Mouse (Mus musculus) forebrain, embryonic 15.5 days (tissue): ENCODE results near the gene Nfx1. TPM values are rescaled to one million over a fixed set of nuclear protein-coding genes. Genes with fewer than 3 reads are reported as not detected.

Experiments
- ATAC-seq: fragments of 200-750 bp; cut with Nextera tagmentation; replicated peaks from 2 replicates; pipeline ENCODE4 v1.8.0; 2017; ENCODE audit warnings: mild to moderate bottlenecking, moderate TSS enrichment, moderate library complexity
- H3K27ac ChIP-seq: fragments of 300-500 bp; sonication (generic); replicated peaks from 2 replicates; pipeline ENCODE4 v1.5.1; 2015; ENCODE audit warnings: mild to moderate bottlenecking, inconsistent platforms
- H3K27me3 ChIP-seq: fragments of 300-500 bp; sonication (generic); 2 replicates; pipeline ENCODE4 v1.6.1; 2015; ENCODE audit warnings: inconsistent platforms
- H3K36me3 ChIP-seq: fragments of 300-500 bp; sonication (generic); 2 replicates; pipeline ENCODE4 v1.6.1; 2015; ENCODE audit warnings: mild to moderate bottlenecking, inconsistent platforms
- H3K4me1 ChIP-seq: fragments of 300-500 bp; sonication (generic); 2 replicates; pipeline ENCODE4 v1.6.1; 2015; ENCODE audit warnings: inconsistent platforms
- H3K4me2 ChIP-seq: fragments of 300-500 bp; sonication (generic); replicated peaks from 2 replicates; pipeline ENCODE4 v1.6.1; 2015; ENCODE audit warnings: mild to moderate bottlenecking, inconsistent platforms
- H3K4me3 ChIP-seq: fragments of 300-500 bp; sonication (generic); 2 replicates; pipeline ENCODE4 v1.5.1; 2015; ENCODE audit warnings: mild to moderate bottlenecking, inconsistent platforms
- H3K9ac ChIP-seq: fragments of 300-500 bp; sonication (generic); replicated peaks from 2 replicates; pipeline ENCODE4 v1.6.1; 2015; ENCODE audit warnings: mild to moderate bottlenecking, inconsistent platforms
- H3K9me3 ChIP-seq: fragments of 300-500 bp; sonication (generic); 2 replicates; pipeline ENCODE4 v1.6.1; 2016; ENCODE audit warnings: inconsistent platforms
- WGBS: fragments of 180-500 bp; shearing (Covaris S2); methylation state at CpG from one replicate; pipeline ENCODE4 v1.1.7; 2015; ENCODE audit warnings: mixed read lengths; 5-methylcytosine and 5-hydroxymethylcytosine counted together
- polyA plus RNA-seq: library from polyadenylated mRNA; unstranded; fragments of >200 nt; fragmentation: Nextera tagmentation; extraction: Ambion mirVana; gene quantifications from 2 replicates; pipeline ENCODE4 v1.2.1, GENCODE M21; 2015

The Nfx1 gene
- polyA plus RNA-seq, 1 experiment from 2014 or later = 119 TPM

DNA sequence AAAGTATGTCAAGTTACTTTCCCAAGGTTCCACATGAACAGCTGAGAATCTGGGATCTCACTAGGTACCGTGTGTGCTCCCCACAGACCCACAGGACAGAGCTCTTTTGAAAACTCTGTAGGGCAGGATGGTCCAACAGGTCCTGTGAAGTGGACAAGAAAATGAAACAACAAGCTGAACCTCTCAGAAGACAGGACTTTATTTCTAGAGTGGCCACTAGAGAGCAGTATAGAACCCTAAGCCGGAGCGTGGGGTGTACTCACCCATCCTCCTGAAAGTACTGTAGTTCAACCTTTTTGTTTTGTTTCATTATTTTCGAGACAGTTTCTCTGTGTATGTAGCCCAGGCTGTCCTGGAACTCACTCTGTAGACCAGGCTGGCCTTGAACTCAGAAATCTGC is 57.6 kb downstream of the Nfx1 start:
- Histone ChIP-seq H3K36me3 (peaks cover 14% of the 10 kb centered on the region; the same call in 1 of the 2 replicates), H3K4me3 (no peak overlapping the region), H3K27me3 (no peaks in the 10 kb centered on the region), H3K4me1 (no peaks in the 10 kb centered on the region), H3K9me3 (no peaks in the 10 kb centered on the region), H3K27ac (no peak overlapping the region), H3K9ac (no peak overlapping the region), H3K4me2 (no peak overlapping the region)
- 83% methylated on average over 4 of the region's 4 CpGs for WGBS
- no peak for ATAC-seq

DNA sequence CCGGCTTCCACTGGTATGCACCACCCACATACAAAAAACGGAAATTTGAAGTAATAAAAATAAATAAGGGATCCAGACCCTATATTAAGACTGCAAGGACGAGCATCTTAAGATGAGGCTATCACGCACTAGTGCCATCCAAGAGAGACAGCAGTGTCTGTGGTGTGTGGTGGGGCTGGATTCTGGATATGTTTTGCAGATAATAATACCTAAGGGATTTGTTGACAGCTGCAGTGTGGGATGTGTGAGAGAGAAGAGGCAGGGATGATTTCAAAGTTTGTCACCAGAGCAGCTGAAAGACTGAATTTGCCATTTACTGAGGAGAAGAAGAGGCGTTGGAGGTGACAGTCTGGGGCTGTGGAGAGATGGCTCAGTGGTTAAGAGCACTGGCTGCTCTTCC is 58.7 kb downstream of the Nfx1 start:
- no peak overlapping the region for H3K9ac ChIP-seq
- no peak overlapping the region for H3K4me2 ChIP-seq
- H3K36me3 ChIP-seq = peaks cover 7% of the 10 kb centered on the region; the same call in 1 of the 2 replicates
- H3K4me3 ChIP-seq = no peak overlapping the region
- no peak overlapping the region for H3K27ac ChIP-seq
- H3K4me1 ChIP-seq = no peaks in the 10 kb centered on the region
- no peaks in the 10 kb centered on the region for H3K27me3 ChIP-seq
- H3K9me3 ChIP-seq = no peaks in the 10 kb centered on the region
- no peak for ATAC-seq
- WGBS = 89% methylated on average over 5 of the region's 5 CpGs

DNA sequence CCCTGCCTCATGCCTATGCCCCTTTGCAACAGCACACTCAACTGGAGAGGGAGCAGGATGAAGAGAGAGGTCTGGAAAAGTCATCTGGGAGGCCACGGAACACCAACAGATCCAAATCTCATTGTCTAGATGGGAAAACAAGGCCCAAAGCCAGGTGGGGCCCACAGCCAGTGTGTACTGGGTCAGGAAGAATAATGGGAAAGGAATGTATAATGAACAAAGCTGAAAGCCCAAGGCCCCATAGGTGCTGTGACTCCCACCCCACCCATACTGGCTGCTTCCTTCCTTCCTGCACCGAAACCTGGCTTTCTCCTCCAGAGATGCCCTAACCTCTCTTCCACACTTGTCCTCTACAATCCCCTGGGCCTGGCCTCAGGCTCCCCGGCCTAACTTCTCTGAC is 60.5 kb downstream of the Nfx1 start:
- 81% methylated on average over 3 of the region's 3 CpGs for WGBS
- Histone ChIP-seq H3K4me1 (no peaks in the 10 kb centered on the region), H3K4me3 (no peak overlapping the region), H3K36me3 (no peaks in the 10 kb centered on the region), H3K9ac (no peak overlapping the region), H3K27me3 (no peaks in the 10 kb centered on the region), H3K4me2 (no peak overlapping the region), H3K27ac (no peak overlapping the region), H3K9me3 (no peaks in the 10 kb centered on the region)
- no peak for ATAC-seq

DNA sequence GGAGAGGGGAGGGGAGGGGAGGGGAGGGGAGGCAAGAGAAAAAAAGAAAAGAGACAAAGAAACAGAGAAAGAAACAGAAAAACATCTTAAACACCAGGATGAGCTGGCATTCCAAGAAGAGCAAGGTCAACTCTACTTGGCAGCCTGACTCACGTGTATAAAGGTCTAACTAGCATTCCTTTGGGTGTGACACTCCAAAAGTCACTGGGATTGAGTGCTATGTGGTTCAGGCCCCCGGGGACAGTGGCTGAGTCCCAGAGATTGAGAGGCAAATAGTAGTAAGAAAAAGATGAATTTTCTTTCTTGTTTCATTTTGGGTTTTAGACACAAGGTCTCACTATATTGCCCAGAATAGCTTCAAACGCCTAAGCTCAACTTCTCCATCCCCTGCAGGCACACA is 67.2 kb downstream of the Nfx1 start:
- no peak overlapping the region for H3K4me3 ChIP-seq
- H3K9ac ChIP-seq = no peak overlapping the region
- no peaks in the 10 kb centered on the region for H3K36me3 ChIP-seq
- WGBS = 69% methylated on average over 3 of the region's 3 CpGs
- H3K4me2 ChIP-seq = no peak overlapping the region
- ATAC-seq = no peak
- H3K4me1 ChIP-seq = no peaks in the 10 kb centered on the region
- H3K27me3 ChIP-seq = no peaks in the 10 kb centered on the region
- no peak overlapping the region for H3K27ac ChIP-seq
- H3K9me3 ChIP-seq = no peaks in the 10 kb centered on the region

DNA sequence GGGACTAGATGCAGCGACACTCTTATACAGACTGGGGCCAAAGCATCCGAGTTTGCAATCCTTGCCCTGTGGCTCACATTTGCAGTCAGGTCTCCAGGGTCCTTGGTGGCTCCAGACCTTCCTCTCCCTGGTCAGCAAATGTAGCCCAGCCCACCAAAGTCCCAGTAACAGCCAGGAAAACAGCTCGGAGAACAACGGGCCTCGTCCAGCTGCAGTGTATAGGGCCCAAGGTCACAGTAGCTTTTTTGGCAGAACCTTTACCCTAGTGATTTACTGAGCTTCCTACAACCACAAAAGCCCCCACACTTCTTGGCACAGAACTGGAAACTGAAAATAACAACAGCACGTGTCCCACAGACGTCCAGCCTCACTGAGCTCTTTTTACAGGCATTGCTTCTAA is 70.3 kb downstream of the Nfx1 start:
- Histone ChIP-seq H3K9me3 (no peaks in the 10 kb centered on the region), H3K4me1 (no peaks in the 10 kb centered on the region), H3K4me2 (no peak overlapping the region), H3K36me3 (no peaks in the 10 kb centered on the region), H3K9ac (no peak overlapping the region), H3K4me3 (no peak overlapping the region), H3K27me3 (no peaks in the 10 kb centered on the region), H3K27ac (no peak overlapping the region)
- WGBS = 82% methylated on average over 7 of the region's 7 CpGs
- ATAC-seq = no peak

DNA sequence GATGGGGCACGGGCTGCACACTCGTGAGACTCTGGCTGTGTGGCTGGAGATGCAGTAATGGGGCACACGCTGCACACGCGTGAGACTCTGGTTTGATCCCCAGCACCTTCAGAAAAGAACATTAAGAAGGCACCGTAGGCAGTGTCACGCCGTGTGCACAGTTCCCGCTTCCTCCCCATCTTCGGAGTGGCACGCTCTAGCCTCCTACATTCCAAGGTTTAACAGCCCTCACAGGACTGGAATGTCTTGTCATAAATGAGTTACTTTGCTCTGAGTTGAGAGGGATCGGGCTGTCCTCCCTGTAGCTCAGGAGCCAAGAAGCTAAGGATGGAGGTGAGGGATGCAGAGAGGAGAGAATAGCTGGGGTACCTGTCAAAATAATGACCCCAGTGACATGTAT is 72.2 kb downstream of the Nfx1 start:
- Histone ChIP-seq H3K27me3 (no peaks in the 10 kb centered on the region), H3K4me2 (no peak overlapping the region), H3K27ac (no peak overlapping the region), H3K36me3 (no peaks in the 10 kb centered on the region), H3K4me1 (no peaks in the 10 kb centered on the region), H3K9me3 (no peaks in the 10 kb centered on the region), H3K9ac (no peak overlapping the region), H3K4me3 (no peak overlapping the region)
- no peak for ATAC-seq
- 84% methylated on average over 12 of the region's 12 CpGs for WGBS

DNA sequence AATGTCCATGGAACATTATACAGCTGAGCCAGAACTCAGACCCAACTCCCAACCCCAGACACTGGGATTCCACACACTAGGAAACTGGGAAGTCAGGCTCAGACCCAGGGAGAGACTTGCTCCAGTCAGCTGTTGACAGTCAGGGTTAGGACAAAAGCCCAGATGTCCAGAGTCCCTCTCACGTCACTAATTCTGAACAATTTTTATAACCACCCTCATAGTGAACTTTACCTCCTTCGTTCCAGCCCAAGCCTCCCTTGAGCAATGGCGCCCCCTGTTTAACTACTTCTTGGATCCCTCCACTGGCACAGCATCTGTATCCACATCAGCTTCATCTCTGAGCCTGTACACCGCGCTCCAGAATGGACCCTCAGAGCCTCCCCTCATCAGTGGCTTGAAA is 73.3 kb downstream of the Nfx1 start:
- H3K27ac ChIP-seq = no peak overlapping the region
- no peak overlapping the region for H3K9ac ChIP-seq
- H3K4me3 ChIP-seq = no peak overlapping the region
- no peaks in the 10 kb centered on the region for H3K36me3 ChIP-seq
- WGBS = 76% methylated on average over 5 of the region's 5 CpGs
- H3K9me3 ChIP-seq = no peaks in the 10 kb centered on the region
- H3K4me1 ChIP-seq = no peaks in the 10 kb centered on the region
- H3K4me2 ChIP-seq = no peak overlapping the region
- no peaks in the 10 kb centered on the region for H3K27me3 ChIP-seq
- ATAC-seq = no peak

DNA sequence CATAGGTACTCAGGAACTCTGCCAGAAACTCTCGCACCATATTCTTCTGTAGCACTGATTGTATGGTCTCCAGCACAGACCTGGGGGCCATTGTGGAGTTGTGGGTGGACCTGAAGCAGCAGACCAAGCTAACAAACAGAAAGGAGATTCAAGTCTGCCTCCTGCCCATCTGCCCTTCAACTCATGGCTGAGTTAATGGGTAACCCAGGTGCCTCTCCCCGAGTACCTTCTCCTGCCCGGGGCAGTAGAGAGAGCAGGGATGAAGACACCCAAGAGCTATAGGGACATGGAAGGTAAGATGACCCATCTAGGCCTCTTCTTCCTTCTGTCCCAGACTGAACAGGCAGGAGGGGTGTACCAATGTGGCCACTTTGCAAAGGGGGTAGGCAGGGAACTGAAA is 74.6 kb downstream of the Nfx1 start:
- 94% methylated on average over 3 of the region's 3 CpGs for WGBS
- no peaks in the 10 kb centered on the region for H3K36me3 ChIP-seq
- no peaks in the 10 kb centered on the region for H3K4me1 ChIP-seq
- no peak overlapping the region for H3K4me2 ChIP-seq
- no peak for ATAC-seq
- H3K9me3 ChIP-seq = no peaks in the 10 kb centered on the region
- H3K27me3 ChIP-seq = no peaks in the 10 kb centered on the region
- H3K4me3 ChIP-seq = no peak overlapping the region
- no peak overlapping the region for H3K9ac ChIP-seq
- no peak overlapping the region for H3K27ac ChIP-seq

DNA sequence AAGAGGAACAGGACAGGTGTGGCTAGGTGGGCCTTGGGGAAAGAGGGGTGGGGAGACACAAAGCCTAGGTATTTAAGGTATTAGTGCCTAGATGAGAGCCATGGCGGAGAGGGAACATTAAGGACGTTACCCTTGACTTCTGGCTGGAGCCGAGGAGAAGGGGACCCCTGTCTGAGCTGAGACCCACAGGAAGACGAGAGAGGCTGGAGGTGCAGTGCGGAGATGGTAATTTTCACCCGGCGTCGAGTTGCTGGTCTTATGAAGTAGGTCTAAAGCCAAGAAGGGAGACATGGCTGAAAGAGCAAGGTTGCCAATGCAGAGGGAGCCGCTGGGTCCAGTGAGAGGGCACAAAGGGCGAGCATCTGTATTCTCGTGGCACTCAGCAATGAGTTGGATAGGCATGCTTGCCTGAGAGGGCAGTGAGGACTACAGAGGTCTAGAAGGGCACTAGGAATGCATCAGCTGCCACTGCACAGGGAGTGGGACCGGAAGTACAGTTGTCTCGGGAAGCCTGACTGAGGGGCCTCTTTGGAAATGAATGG is 75.6 kb downstream of the Nfx1 start:
- Histone ChIP-seq H3K36me3 (no peaks in the 10 kb centered on the region), H3K4me2 (no peak overlapping the region), H3K9ac (no peak overlapping the region), H3K27ac (no peak overlapping the region), H3K4me1 (peaks cover 4% of the 10 kb centered on the region; the same call in 1 of the 2 replicates), H3K9me3 (no peaks in the 10 kb centered on the region), H3K27me3 (no peaks in the 10 kb centered on the region), H3K4me3 (no peak overlapping the region)
- WGBS = 83% methylated on average over 13 of the region's 13 CpGs
- no peak for ATAC-seq

DNA sequence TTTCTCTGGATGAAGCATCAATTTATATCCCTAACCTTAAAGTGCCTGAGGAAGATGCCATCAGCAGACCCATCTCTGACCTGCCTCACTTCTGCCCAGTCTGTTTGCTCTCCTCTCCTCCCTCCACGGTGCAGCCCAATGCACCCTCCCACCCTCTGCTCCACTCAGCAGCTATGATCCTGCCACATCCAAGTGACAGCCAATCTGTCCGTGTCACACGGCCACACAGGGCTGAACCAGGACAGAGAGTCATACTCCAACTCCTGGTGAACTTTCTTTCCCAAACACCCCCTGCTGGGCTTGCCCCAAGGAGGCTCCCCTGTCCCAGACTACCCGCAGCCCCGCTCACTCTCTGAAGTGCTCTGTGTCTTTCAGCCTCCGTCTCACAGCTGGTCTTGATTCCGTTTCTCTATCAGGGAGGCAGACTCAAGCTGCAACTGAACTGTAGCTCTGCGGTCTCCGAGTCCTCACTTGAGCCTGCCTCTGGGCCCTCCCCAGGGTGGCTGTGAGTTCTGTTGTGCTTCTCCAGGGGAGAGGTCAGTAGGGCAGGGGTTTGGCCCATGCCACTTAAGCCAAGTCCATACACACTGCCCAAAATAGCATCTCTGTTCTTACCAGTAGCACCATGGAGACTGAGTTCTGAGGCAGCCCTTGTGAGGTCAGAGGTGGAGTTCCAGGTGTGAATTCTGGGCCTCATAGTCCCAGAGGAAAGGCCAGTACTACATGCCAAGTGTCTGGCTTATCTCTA is 77.0 kb downstream of the Nfx1 start, which contains the start of gene Aqp7:
Gene Aqp7 (minus strand): TSS at position 616 of the 748 bp plus-strand sequence.
- H3K4me2 ChIP-seq = no peak within 1 kb of the TSS
- no peaks in the 10 kb centered on the region for H3K9me3 ChIP-seq
- H3K4me1 ChIP-seq = peaks cover 4% of the 10 kb centered on the region; the same call in 1 of the 2 replicates
- no peaks in the 10 kb centered on the region for H3K27me3 ChIP-seq
- 52% methylated on average over 9 of the region's 9 CpGs for WGBS
- H3K4me3 ChIP-seq = no peak within 1 kb of the TSS
- no peak within 1 kb of the TSS for H3K9ac ChIP-seq
- H3K36me3 ChIP-seq = no peaks in the 10 kb centered on the region
- no peak within 1 kb of the TSS for H3K27ac ChIP-seq
- no peak for ATAC-seq

DNA sequence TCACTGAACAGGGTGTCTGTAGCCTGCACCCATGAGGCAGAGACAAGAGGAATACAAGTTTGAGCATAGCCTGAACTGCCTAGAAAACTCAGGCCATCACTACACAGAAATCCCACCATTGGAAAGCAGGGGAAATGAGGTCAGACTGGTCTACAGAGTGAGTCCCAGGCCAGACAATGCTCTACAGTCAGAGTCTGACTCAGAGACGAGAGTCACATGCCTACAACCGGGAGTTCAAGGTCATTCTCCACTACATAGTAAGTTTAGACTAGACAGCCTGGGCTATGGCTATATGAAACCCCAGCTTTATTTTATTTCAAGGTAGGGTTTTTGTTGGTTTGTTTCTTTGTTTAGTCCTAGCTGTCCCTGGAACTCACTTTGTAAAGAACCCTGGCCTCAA is 78.2 kb downstream of the Nfx1 start:
- ATAC-seq = no peak
- Histone ChIP-seq H3K4me3 (no peak overlapping the region), H3K27me3 (no peaks in the 10 kb centered on the region), H3K9me3 (no peaks in the 10 kb centered on the region), H3K9ac (no peak overlapping the region), H3K27ac (no peak overlapping the region), H3K4me2 (no peak overlapping the region), H3K36me3 (no peaks in the 10 kb centered on the region), H3K4me1 (peaks cover 4% of the 10 kb centered on the region; the same call in 1 of the 2 replicates)
- 75% methylated on average over 2 of the region's 2 CpGs for WGBS

DNA sequence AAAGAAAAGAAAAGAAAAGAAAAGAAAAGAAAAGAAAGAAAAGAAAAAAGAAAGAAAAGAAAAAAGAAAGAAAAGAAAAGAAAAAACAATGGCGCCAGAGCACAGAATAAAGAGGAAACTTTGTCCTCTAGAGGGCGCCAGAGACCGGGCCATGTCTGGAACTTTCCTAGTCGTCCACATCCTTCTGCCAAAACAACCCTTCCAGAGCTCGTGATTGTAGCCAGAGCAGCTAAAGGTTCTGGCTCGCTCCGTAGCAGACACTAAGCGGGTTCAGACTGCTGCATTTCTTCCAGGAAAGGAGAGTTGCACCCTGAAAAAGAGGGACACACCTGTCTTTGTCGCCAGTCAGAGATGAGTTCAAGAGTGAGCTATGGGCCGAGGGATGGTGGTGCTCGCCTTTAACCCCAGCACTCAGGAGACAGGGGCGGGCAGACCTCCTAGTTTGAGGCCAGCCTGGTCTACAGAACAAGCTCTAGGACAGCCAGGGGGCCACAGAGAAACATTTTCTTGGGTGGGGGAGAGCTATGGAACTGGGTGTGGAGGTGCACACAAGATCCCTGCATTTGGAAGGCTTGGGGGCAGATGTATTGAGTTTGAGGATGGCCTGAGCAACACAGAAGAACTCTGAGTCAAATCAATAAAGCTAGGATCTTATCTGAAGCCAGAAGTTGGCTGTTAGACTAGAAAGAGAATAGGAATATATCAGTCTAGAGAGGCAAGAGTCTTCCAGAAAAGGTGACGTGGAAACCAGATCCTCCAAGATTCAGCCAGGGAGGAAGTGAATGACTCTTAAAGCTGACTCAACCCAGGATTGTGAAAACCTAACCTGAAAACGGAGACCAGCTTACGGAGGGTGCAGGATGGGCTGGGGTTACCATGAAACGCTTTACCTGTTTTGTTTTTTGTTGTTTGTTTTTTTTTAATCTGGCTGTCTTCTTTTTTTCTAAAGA is 80.3 kb downstream of the Nfx1 start:
- Histone ChIP-seq H3K9me3 (no peaks in the 10 kb centered on the region), H3K9ac (peak overlapping the region; percentile 32; the same call in 1 of the 2 replicates), H3K4me3 (peak overlapping the region; percentile 19; the same call in 1 of the 2 replicates), H3K4me2 (peak overlapping the region; percentile 37), H3K4me1 (peaks cover 4% of the 10 kb centered on the region; the same call in 1 of the 2 replicates), H3K36me3 (no peaks in the 10 kb centered on the region), H3K27ac (no peak overlapping the region), H3K27me3 (no peaks in the 10 kb centered on the region)
- WGBS = 33% methylated on average over 16 of the region's 16 CpGs
- ATAC-seq = peak; percentile 84
